Mouse (Mus musculus): ENCODE data around the gene Thsd1. TPM values are rescaled to one million over a fixed set of nuclear protein-coding genes. Genes with fewer than 3 reads are reported as not detected.

Gene Thsd1
- 1.1 and 1.5 TPM in 2 replicates for polyA plus RNA-seq (2012; rRNA removed)

GRCm38 (mm10) chr8:22227061-22227877, at the start of gene Thsd1:
TSS of gene Thsd1 (plus strand) at chr8:22227313.
- WGBS, result 1% methylated on average over 39 of the region's 39 CpGs
- no peak for DNase-seq (ENCODE audit: low read depth, low spot score)

- WGBS, result 5% methylated on average over 3 of the region's 3 CpGs
- DNase-seq (ENCODE audit: low read depth, low spot score), result no peak
These were observed 42.2 kb upstream of the Thsd1 start for GRCm38 (mm10) chr8:22184884-22185283.

- DNase-seq (ENCODE audit: low read depth, low spot score), result peak; percentile 64
- 2% methylated on average over 63 of the region's 63 CpGs for whole genome bisulfite sequencing
These were observed 41.4 kb upstream of the Thsd1 start, which contains the start of gene Ckap2 for GRCm38 (mm10) chr8:22185431-22186397. TSS of gene Ckap2 (minus strand) at chr8:22185819.

GRCm38 (mm10) chr8:22192660-22193431, 34.3 kb upstream of the Thsd1 start, which contains the start of gene Vps36:
TSS of gene Vps36 (plus strand) at chr8:22192809.
- under 1% methylated on average over 73 of the region's 73 CpGs for WGBS
- peak; percentile 39 for DNase-seq (ENCODE audit: low read depth, low spot score)

- DNase-seq (ENCODE audit: low read depth, low spot score), result peak; percentile 22
- 6% methylated on average over 12 of the region's 12 CpGs for WGBS
These were observed 33.6 kb upstream of the Thsd1 start for GRCm38 (mm10) chr8:22193432-22194010.

- WGBS, result 77% methylated on average over 6 of the region's 6 CpGs
- DNase-seq (ENCODE audit: low read depth, low spot score), result no peak
These were observed 29.2 kb upstream of the Thsd1 start for GRCm38 (mm10) chr8:22197914-22198313.

- 99% methylated on average over 8 of the region's 8 CpGs for WGBS
These were observed 27.6 kb upstream of the Thsd1 start for GRCm38 (mm10) chr8:22199481-22199880.

GRCm38 (mm10) chr8:22207535-22207934, 19.6 kb upstream of the Thsd1 start:
- 77% methylated on average over 4 of the region's 4 CpGs for WGBS
- no peak for DNase-seq (ENCODE audit: low read depth, low spot score)

More at GRCm38 (mm10) chr8:22199481-22199880, 27.6 kb upstream of the Thsd1 start:
- DNase-seq (ENCODE audit: low read depth, low spot score), result no peak

GRCm38 (mm10) chr8:22209012-22209411, 18.1 kb upstream of the Thsd1 start:
- no peak for DNase-seq (ENCODE audit: low read depth, low spot score)
- 23% methylated on average over 5 of the region's 5 CpGs for WGBS

GRCm38 (mm10) chr8:22214826-22215225, 12.3 kb upstream of the Thsd1 start:
- no peak for DNase-seq (ENCODE audit: low read depth, low spot score)
- WGBS, result 95% methylated on average over 10 of the region's 10 CpGs

- 32% methylated on average over 8 of the region's 8 CpGs for WGBS
- DNase-seq (ENCODE audit: low read depth, low spot score), result no peak
These were observed 752 bp upstream of the Thsd1 start for GRCm38 (mm10) chr8:22226361-22226760.

GRCm38 (mm10) chr8:22228621-22229020, 1.5 kb downstream of the Thsd1 start:
- 53% methylated on average over 7 of the region's 7 CpGs for WGBS
- no peak for DNase-seq (ENCODE audit: low read depth, low spot score)

- DNase-seq (ENCODE audit: low read depth, low spot score), result no peak
- 90% methylated on average over 9 of the region's 9 CpGs for WGBS
These were observed 15.9 kb downstream of the Thsd1 start for GRCm38 (mm10) chr8:22242986-22243385.

GRCm38 (mm10) chr8:22245663-22246062, 18.6 kb downstream of the Thsd1 start:
- DNase-seq (ENCODE audit: low read depth, low spot score), result no peak
- 38% methylated on average over 1 of the region's 1 CpGs for WGBS

- no peak for DNase-seq (ENCODE audit: low read depth, low spot score)
- WGBS, result 83% methylated on average over 12 of the region's 12 CpGs
These were observed 20.8 kb downstream of the Thsd1 start for GRCm38 (mm10) chr8:22247956-22248355.

GRCm38 (mm10) chr8:22249080-22249479, 22.0 kb downstream of the Thsd1 start:
- WGBS, result 67% methylated on average over 9 of the region's 9 CpGs
- no peak for DNase-seq (ENCODE audit: low read depth, low spot score)

GRCm38 (mm10) chr8:22258946-22259450, 31.9 kb downstream of the Thsd1 start:
- 91% methylated on average over 18 of the region's 18 CpGs for WGBS
- DNase-seq (ENCODE audit: low read depth, low spot score), result no peak

- WGBS, result 83% methylated on average over 12 of the region's 12 CpGs
- no peak for DNase-seq (ENCODE audit: low read depth, low spot score)
These were observed 32.4 kb downstream of the Thsd1 start for GRCm38 (mm10) chr8:22259531-22259930.

Measured in large intestine, adult 2 months (tissue).